Mouse (Mus musculus) neural tube, embryonic 11.5 days (tissue): Measurements from ENCODE around the gene Actn1. TPM values are rescaled to one million over a fixed set of nuclear protein-coding genes. Genes with fewer than 3 reads are reported as not detected.

Experiments used
- ATAC-seq: fragments of 200-750 bp; cut with Nextera tagmentation; 2 replicates; pipeline ENCODE4 v1.8.0; 2017; ENCODE audit warnings: moderate number of reproducible peaks, mild to moderate bottlenecking, moderate TSS enrichment, moderate library complexity; ENCODE audit not compliant: insufficient read depth, low FRiP score, low TSS enrichment
- DNase-seq: peaks from one replicate; pipeline ENCODE4 v3.0.0-alpha.2; 2015; ENCODE audit warnings: low spot score
- H3K27ac ChIP-seq: fragments of 300-500 bp; sonication (generic); 2 replicates; pipeline ENCODE4 v1.5.1; 2014; ENCODE audit warnings: low read depth, mild to moderate bottlenecking, low read length
- H3K27me3 ChIP-seq: fragments of 300-500 bp; sonication (generic); 2 replicates; pipeline ENCODE4 v1.6.1; 2014; ENCODE audit warnings: mild to moderate bottlenecking, low read length, mixed read lengths; ENCODE audit not compliant: control insufficient read depth, insufficient read depth
- H3K36me3 ChIP-seq: fragments of 300-500 bp; sonication (generic); 2 replicates; pipeline ENCODE4 v1.6.1; 2014; ENCODE audit warnings: mild to moderate bottlenecking, low read length, moderate library complexity, mixed read lengths; ENCODE audit not compliant: control insufficient read depth, insufficient read depth
- H3K4me1 ChIP-seq: fragments of 300-500 bp; sonication (generic); 2 replicates; pipeline ENCODE4 v1.6.1; 2014; ENCODE audit warnings: low read length, mixed read lengths; ENCODE audit not compliant: control insufficient read depth, insufficient read depth
- H3K4me2 ChIP-seq: fragments of 300-500 bp; sonication (generic); 2 replicates; pipeline ENCODE4 v1.6.1; 2014; ENCODE audit warnings: low read depth, mild to moderate bottlenecking, moderate library complexity
- H3K4me3 ChIP-seq: fragments of 300-500 bp; sonication (generic); 2 replicates; pipeline ENCODE4 v1.5.1; 2014; ENCODE audit warnings: low read depth, low read length
- H3K9ac ChIP-seq: fragments of 300-500 bp; sonication (generic); 2 replicates; pipeline ENCODE4 v1.6.1; 2014; ENCODE audit warnings: mild to moderate bottlenecking, low read length
- H3K9me3 ChIP-seq: fragments of 300-500 bp; sonication (generic); 2 replicates; pipeline ENCODE4 v1.6.1; 2016; ENCODE audit warnings: low read length; ENCODE audit not compliant: control insufficient read depth
- WGBS: fragments of 180-500 bp; shearing (Covaris S2); extraction: QIAGEN DNeasy Blood & Tissue Kit; methylation state at CpG from one replicate; pipeline ENCODE4 v1.1.7; 2014; 5-methylcytosine and 5-hydroxymethylcytosine counted together
- polyA plus RNA-seq: library from polyadenylated mRNA; unstranded; fragments of >200 nt; fragmentation: Nextera tagmentation; extraction: Ambion mirVana; gene quantifications from 2 replicates; pipeline ENCODE4 v1.2.1, GENCODE M21; 2014

Gene Actn1
- polyA plus RNA-seq, 1 experiment from 2014 or later: 20.6 TPM

- Histone ChIP-seq H3K9me3 (no peaks in the 10 kb centered on the region), H3K9ac (no peak overlapping the region), H3K27me3 (no peaks in the 10 kb centered on the region), H3K4me2 (no peak overlapping the region), H3K36me3 (no peaks in the 10 kb centered on the region), H3K27ac (no peak overlapping the region), H3K4me3 (no peak overlapping the region), H3K4me1 (peaks cover 20% of the 10 kb centered on the region)
- no peak for DNase-seq
- 97% methylated on average over 8 of the region's 8 CpGs for WGBS
- no peak for ATAC-seq
Observed at GRCm38 (mm10) chr12:80129531-80129930, 130.6 kb downstream of the Actn1 start.

DNA sequence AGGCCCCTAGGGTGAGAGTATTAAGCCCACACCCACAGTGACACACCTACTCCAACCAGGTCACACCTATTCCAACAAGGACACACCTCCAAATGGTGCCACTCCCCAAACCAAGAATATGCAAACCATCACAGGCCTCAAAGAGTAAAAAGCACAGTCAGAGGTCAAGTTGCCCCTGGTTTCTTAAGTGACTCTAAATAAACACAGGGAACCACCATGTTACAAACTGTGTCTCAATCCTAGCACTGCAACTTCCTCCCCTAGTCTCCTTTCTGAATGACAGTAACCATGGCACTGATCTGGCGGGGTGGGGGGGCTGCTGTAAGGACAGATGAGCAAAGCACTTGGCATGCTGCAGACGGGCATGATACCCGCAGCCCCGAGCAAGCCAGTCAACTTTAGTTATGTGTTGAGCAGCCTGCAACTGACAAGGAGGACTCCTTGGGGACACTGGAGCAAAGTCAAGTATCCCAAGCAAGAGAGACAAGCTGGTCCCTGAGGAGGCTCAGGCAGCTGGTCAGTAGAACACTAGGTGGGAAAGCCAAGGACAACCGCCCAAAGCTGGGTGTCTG is 132.9 kb downstream of the Actn1 start:
- no peak for ATAC-seq
- 91% methylated on average over 5 of the region's 5 CpGs for WGBS
- H3K27ac ChIP-seq: no peak overlapping the region

DNA sequence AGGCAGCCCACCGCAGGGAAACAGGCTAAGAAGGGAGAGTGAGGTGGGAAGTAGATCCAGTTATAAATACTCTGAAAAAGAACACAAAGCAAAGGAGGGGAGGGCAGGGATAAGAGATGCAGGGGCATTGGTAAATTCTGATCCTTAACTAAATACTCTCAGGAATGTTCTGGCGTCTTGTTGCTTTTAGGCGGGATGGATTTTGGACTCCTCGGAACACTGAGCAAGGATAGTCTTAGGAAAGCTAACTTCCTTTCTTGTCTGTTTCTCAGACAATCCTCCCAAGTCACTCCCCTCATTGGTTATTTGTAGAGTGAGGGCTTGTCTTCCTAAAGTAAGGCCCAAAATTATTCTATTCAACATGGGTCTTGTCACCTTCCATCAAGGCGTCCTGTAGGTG is 134.9 kb downstream of the Actn1 start:
- no peaks in the 10 kb centered on the region for H3K27me3 ChIP-seq
- peaks cover 12% of the 10 kb centered on the region for H3K4me1 ChIP-seq
- no peak overlapping the region for H3K4me2 ChIP-seq
- no peak overlapping the region for H3K27ac ChIP-seq
- no peak overlapping the region for H3K9ac ChIP-seq
- ATAC-seq (no peak), DNase-seq (no peak)
- no peaks in the 10 kb centered on the region for H3K9me3 ChIP-seq
- no peaks in the 10 kb centered on the region for H3K36me3 ChIP-seq
- WGBS: 96% methylated on average over 5 of the region's 5 CpGs
- no peak overlapping the region for H3K4me3 ChIP-seq

More for the DNA sequence above, 132.9 kb downstream of the Actn1 start:
- DNase-seq: no peak
- H3K4me3 ChIP-seq: no peak overlapping the region
- no peaks in the 10 kb centered on the region for H3K27me3 ChIP-seq
- no peak overlapping the region for H3K9ac ChIP-seq
- H3K4me1 ChIP-seq: peaks cover 23% of the 10 kb centered on the region
- H3K4me2 ChIP-seq: no peak overlapping the region
- no peaks in the 10 kb centered on the region for H3K9me3 ChIP-seq
- H3K36me3 ChIP-seq: no peaks in the 10 kb centered on the region

GRCm38 (mm10) chr12:80124756-80125155 is 135.4 kb downstream of the Actn1 start:
- no peak overlapping the region for H3K4me3 ChIP-seq
- DNase-seq: no peak
- H3K36me3 ChIP-seq: no peaks in the 10 kb centered on the region
- H3K9me3 ChIP-seq: no peaks in the 10 kb centered on the region
- H3K4me1 ChIP-seq: peaks cover 7% of the 10 kb centered on the region; the same call in 1 of the 2 replicates
- ATAC-seq: no peak
- H3K9ac ChIP-seq: no peak overlapping the region
- 76% methylated on average over 3 of the region's 3 CpGs for WGBS
- H3K27ac ChIP-seq: no peak overlapping the region
- H3K27me3 ChIP-seq: no peaks in the 10 kb centered on the region
- no peak overlapping the region for H3K4me2 ChIP-seq

- H3K36me3 ChIP-seq: no peaks in the 10 kb centered on the region
- 79% methylated on average over 3 of the region's 3 CpGs for WGBS
- no peak overlapping the region for H3K9ac ChIP-seq
- DNase-seq (no peak), ATAC-seq (no peak)
- H3K9me3 ChIP-seq: no peaks in the 10 kb centered on the region
- no peaks in the 10 kb centered on the region for H3K27me3 ChIP-seq
- H3K27ac ChIP-seq: no peak overlapping the region
- no peak overlapping the region for H3K4me2 ChIP-seq
- peaks cover 3% of the 10 kb centered on the region; the same call in 1 of the 2 replicates for H3K4me1 ChIP-seq
- H3K4me3 ChIP-seq: no peak overlapping the region
Observed at GRCm38 (mm10) chr12:80124211-80124610, 136.0 kb downstream of the Actn1 start.

DNA sequence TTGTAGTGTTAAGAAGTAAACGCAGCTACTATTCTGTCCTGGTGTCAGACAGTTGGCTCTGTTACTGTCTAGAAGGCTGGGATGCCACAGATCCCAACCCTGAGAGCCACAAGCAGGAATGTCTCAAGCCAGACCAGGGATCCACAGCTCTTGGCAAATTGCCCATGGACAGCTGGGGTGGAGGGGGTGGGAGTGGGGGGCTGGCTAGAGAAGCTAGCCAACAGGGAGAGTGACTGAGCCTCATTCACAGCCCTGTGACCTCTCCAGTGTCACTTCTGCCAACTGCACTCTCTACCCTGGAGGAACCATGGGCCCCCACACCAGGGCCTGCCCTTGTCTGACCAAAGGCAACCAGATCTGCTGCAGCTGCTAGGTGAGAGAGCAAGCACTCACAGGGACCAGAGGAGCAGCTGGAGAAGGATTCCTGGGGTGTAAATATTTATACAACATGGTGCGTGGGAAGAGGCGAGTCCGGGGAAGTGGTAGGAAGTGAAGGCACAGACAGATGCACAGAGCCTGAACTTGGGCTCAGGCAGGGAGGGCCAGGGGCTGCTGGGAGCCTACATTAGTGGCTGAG is 136.9 kb downstream of the Actn1 start:
- 55% methylated on average over 4 of the region's 4 CpGs for WGBS
- ATAC-seq (no peak), DNase-seq (no peak)
- H3K4me1 ChIP-seq: peaks cover 3% of the 10 kb centered on the region; the same call in 1 of the 2 replicates
- no peaks in the 10 kb centered on the region for H3K27me3 ChIP-seq
- no peak overlapping the region for H3K27ac ChIP-seq
- H3K9ac ChIP-seq: no peak overlapping the region
- no peaks in the 10 kb centered on the region for H3K36me3 ChIP-seq
- no peak overlapping the region for H3K4me3 ChIP-seq
- no peak overlapping the region for H3K4me2 ChIP-seq
- H3K9me3 ChIP-seq: no peaks in the 10 kb centered on the region

DNA sequence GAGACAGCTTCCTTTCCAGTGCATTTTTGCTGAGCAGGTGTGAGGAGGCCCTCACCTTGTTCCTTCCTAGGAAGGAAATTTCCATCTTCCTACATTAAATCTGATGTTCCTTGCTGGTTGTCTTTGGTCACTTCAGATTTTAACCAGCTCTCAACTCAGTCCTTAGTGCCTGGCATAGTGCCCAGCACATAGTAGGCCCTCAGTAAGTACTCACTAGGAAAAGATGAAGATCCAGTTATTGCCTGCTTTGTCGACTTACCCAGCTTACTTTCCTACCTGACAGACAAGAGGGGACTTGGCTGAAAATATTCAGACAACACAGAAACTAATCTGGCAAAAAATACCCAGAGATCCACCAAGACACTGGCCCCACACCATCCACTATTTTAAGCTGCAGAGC is 138.7 kb downstream of the Actn1 start:
- 91% methylated on average over 1 of the region's 1 CpGs for WGBS
- no peaks in the 10 kb centered on the region for H3K9me3 ChIP-seq
- no peak overlapping the region for H3K27ac ChIP-seq
- H3K9ac ChIP-seq: no peak overlapping the region
- DNase-seq: no peak
- no peaks in the 10 kb centered on the region for H3K27me3 ChIP-seq
- H3K4me1 ChIP-seq: peaks cover 3% of the 10 kb centered on the region; the same call in 1 of the 2 replicates
- no peak overlapping the region for H3K4me2 ChIP-seq
- H3K36me3 ChIP-seq: no peaks in the 10 kb centered on the region
- H3K4me3 ChIP-seq: no peak overlapping the region
- no peak for ATAC-seq

- ATAC-seq (no peak), DNase-seq (no peak)
- Histone ChIP-seq H3K9me3 (no peaks in the 10 kb centered on the region), H3K36me3 (no peaks in the 10 kb centered on the region), H3K4me2 (no peak overlapping the region), H3K4me3 (no peak overlapping the region), H3K4me1 (peaks cover 16% of the 10 kb centered on the region), H3K27ac (no peak overlapping the region), H3K27me3 (peaks cover 2% of the 10 kb centered on the region; the same call in 1 of the 2 replicates), H3K9ac (no peak overlapping the region)
- WGBS: 90% methylated on average over 1 of the region's 1 CpGs
Observed at GRCm38 (mm10) chr12:80118588-80118987, 141.6 kb downstream of the Actn1 start.
